Mouse (Mus musculus) liver, embryonic 14.5 days (tissue): Measurements from ENCODE around the gene Insm2. TPM values are rescaled to one million over a fixed set of nuclear protein-coding genes. Genes with fewer than 3 reads are reported as not detected.

Experiments used
- ATAC-seq: fragments of 200-750 bp; cut with Nextera tagmentation; 2 replicates; pipeline ENCODE4 v1.8.0; 2017; ENCODE audit warnings: moderate number of reproducible peaks, mild to moderate bottlenecking, moderate library complexity; ENCODE audit not compliant: insufficient read depth
- DNase-seq, 3 experiments: peaks; one replicate each; pipeline ENCODE4 v3.0.0-alpha.2; 2012 to 2013; ENCODE audit warnings: low read depth in 3 of 3, low spot score in 3 of 3
- H3K27ac ChIP-seq: fragments of 300-500 bp; sonication (generic); 2 replicates; pipeline ENCODE4 v1.5.1; 2014; ENCODE audit warnings: moderate library complexity, mild to moderate bottlenecking, control low read depth, inconsistent platforms
- H3K27me3 ChIP-seq: fragments of 300-500 bp; sonication (generic); 2 replicates; pipeline ENCODE4 v1.6.1; 2014; ENCODE audit warnings: mild to moderate bottlenecking, low read length, moderate library complexity; ENCODE audit not compliant: control insufficient read depth, insufficient read depth
- H3K36me3 ChIP-seq: fragments of 300-500 bp; sonication (generic); replicated peaks from 2 replicates; pipeline ENCODE4 v1.6.1; 2014; ENCODE audit warnings: low read depth; ENCODE audit not compliant: control insufficient read depth, insufficient read depth
- H3K4me1 ChIP-seq, 2 experiments: fragments of 200-500 bp in 1 of 2; fragments of 300-500 bp in 1 of 2; sonication (generic) in 1 of 2; replicated peaks; 2 replicates each; pipeline ENCODE4 v1.6.1; 2012 to 2014; ENCODE audit warnings: antibody characterized with exemption in 1 of 2, inconsistent platforms in 1 of 2, low read length in 1 of 2; ENCODE audit not compliant: control insufficient read depth in 2 of 2, insufficient read depth in 2 of 2
- H3K4me2 ChIP-seq: fragments of 300-500 bp; sonication (generic); 2 replicates; pipeline ENCODE4 v1.6.1; 2014; ENCODE audit warnings: low read depth, mild to moderate bottlenecking, control low read depth, moderate library complexity
- H3K4me3 ChIP-seq, 2 experiments: fragments of 200-500 bp in 1 of 2; fragments of 300-500 bp in 1 of 2; sonication (generic) in 1 of 2; 2 replicates each; pipeline ENCODE4 v1.5.1; 2012 to 2014; ENCODE audit warnings: low read depth in 2 of 2, low read length in 2 of 2, mild to moderate bottlenecking in 2 of 2, control low read depth in 1 of 2, inconsistent platforms in 1 of 2, moderate library complexity in 1 of 2; ENCODE audit not compliant: insufficient read depth in 1 of 2
- H3K9ac ChIP-seq: fragments of 300-500 bp; sonication (generic); replicated peaks from 2 replicates; pipeline ENCODE4 v1.6.1; 2014; ENCODE audit warnings: mild to moderate bottlenecking, control low read depth, moderate library complexity
- H3K9me3 ChIP-seq: fragments of 300-500 bp; sonication (generic); 2 replicates; pipeline ENCODE4 v1.6.1; 2016; ENCODE audit warnings: low read length, mixed read lengths; ENCODE audit not compliant: control insufficient read depth
- CTCF ChIP-seq: IDR thresholded peaks from 2 replicates; pipeline ENCODE4 v1.5.1; 2016; ENCODE audit warnings: antibody characterized with exemption, low read depth, control low read depth
- EP300 ChIP-seq: IDR thresholded peaks from 2 replicates; pipeline ENCODE4 v1.6.1; 2016; ENCODE audit warnings: antibody characterized with exemption, low read depth
- WGBS: fragments of 180-500 bp; shearing (Covaris S2); extraction: QIAGEN DNeasy Blood & Tissue Kit; methylation state at CpG from one replicate; pipeline ENCODE4 v1.1.7; 2014; ENCODE audit not compliant: insufficient replicate concordance; 5-methylcytosine and 5-hydroxymethylcytosine counted together
- polyA plus RNA-seq, 2 experiments: library from polyadenylated mRNA; depleted of rRNA in 1 of 2; stranded (reverse) in 1 of 2; unstranded in 1 of 2; fragments of >200 nt; fragmentation: Nextera tagmentation in 1 of 2; extraction: Ambion mirVana in 1 of 2; gene quantifications; 2 replicates each; pipeline versions ENCODE4 v1.2.1 to v1.2.3; 2012 to 2014

The Insm2 gene
- polyA plus RNA-seq, 2 experiments: not detected

- DNase-seq (no peak), ATAC-seq (no peak)
- WGBS: 18% methylated on average over 3 of the region's 3 CpGs
- H3K4me3 ChIP-seq: no peak overlapping the region
- H3K9me3 ChIP-seq: no peaks in the 10 kb centered on the region
- no peaks in the 10 kb centered on the region for H3K4me1 ChIP-seq
- no peaks in the 10 kb centered on the region for H3K36me3 ChIP-seq
- TF ChIP-seq CTCF: no peak
- TF ChIP-seq EP300: no peak
- peaks cover 21% of the 10 kb centered on the region for H3K27me3 ChIP-seq
- H3K4me2 ChIP-seq: no peak overlapping the region
- H3K27ac ChIP-seq: no peak overlapping the region
- no peak overlapping the region for H3K9ac ChIP-seq
Observed at GRCm38 (mm10) chr12:55604411-55604810, 5.2 kb downstream of the Insm2 start.

- TF ChIP-seq CTCF: no peak
- no peak for TF ChIP-seq EP300
- no peak overlapping the region for H3K4me3 ChIP-seq
- ATAC-seq: no peak
- H3K27me3 ChIP-seq: no peaks in the 10 kb centered on the region
- no peak overlapping the region for H3K9ac ChIP-seq
- WGBS: 57% methylated on average over 4 of the region's 4 CpGs
- H3K36me3 ChIP-seq: no peaks in the 10 kb centered on the region
- H3K9me3 ChIP-seq: no peaks in the 10 kb centered on the region
- H3K4me1 ChIP-seq: peaks cover 0 to 3% of the 10 kb centered on the region in 2 experiments; a peak in 1 of 4 replicates
- no peak for DNase-seq
- no peak overlapping the region for H3K27ac ChIP-seq
- no peak overlapping the region for H3K4me2 ChIP-seq
Observed at GRCm38 (mm10) chr12:55607902-55608301, 8.7 kb downstream of the Insm2 start.

DNA sequence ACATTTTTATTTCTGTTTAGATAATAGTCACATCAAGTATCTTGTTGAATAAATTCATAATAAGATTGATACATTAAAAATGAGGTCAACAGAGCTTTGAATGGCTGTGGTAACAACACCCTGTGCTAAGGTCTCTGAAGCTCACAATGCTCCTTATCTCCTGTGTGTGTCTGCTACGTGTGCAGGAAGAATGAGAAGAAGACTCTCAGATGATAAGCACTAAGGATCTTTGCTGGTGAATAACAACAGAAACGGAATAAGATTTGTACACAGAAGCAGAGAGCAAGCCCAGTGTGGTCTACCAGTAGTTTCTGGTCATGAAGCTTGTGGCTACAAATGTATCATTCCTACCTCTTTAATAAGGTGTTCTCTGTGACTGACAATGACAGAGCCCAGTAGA is 11.6 kb downstream of the Insm2 start:
- H3K36me3 ChIP-seq: no peaks in the 10 kb centered on the region
- H3K4me1 ChIP-seq: peaks cover 0 to 3% of the 10 kb centered on the region in 2 experiments; a peak in 1 of 4 replicates
- no peak overlapping the region for H3K27ac ChIP-seq
- H3K9me3 ChIP-seq: no peaks in the 10 kb centered on the region
- TF ChIP-seq CTCF: no peak
- TF ChIP-seq EP300: 0 out of 2 replicates have a peak, but pooled peaks have one; percentile 28
- H3K9ac ChIP-seq: no peak overlapping the region
- ATAC-seq (peak; percentile 28; the same call in 1 of the 2 replicates), DNase-seq (no peak)
- WGBS: 9% methylated on average over 2 of the region's 2 CpGs
- no peak overlapping the region for H3K4me2 ChIP-seq
- no peaks in the 10 kb centered on the region for H3K27me3 ChIP-seq
- H3K4me3 ChIP-seq: no peak overlapping the region

- no peak overlapping the region for H3K9ac ChIP-seq
- 75% methylated on average over 2 of the region's 2 CpGs for WGBS
Observed at GRCm38 (mm10) chr12:55620321-55620720, 21.1 kb downstream of the Insm2 start.

GRCm38 (mm10) chr12:55622615-55623245 is 23.5 kb downstream of the Insm2 start:
- DNase-seq (peak; percentile 41 to 64 (median 53)), ATAC-seq (peak; percentile 86)
- no peaks in the 10 kb centered on the region for H3K36me3 ChIP-seq
- H3K27ac ChIP-seq: no peak overlapping the region; the same call in 1 of the 2 replicates
- peak overlapping the region; percentile 1 for H3K4me2 ChIP-seq
- no peak overlapping the region for H3K4me3 ChIP-seq
- peaks cover 0 to 15% of the 10 kb centered on the region in 2 experiments; a peak in 3 of 4 replicates for H3K4me1 ChIP-seq
- TF ChIP-seq EP300 (peak; percentile 73), CTCF (no peak)
- H3K9me3 ChIP-seq: no peaks in the 10 kb centered on the region
- no peak overlapping the region for H3K9ac ChIP-seq
- H3K27me3 ChIP-seq: no peaks in the 10 kb centered on the region
- 33% methylated on average over 3 of the region's 3 CpGs for WGBS

More at GRCm38 (mm10) chr12:55620321-55620720, 21.1 kb downstream of the Insm2 start:
- Histone ChIP-seq H3K4me2 (no peak overlapping the region), H3K9me3 (no peaks in the 10 kb centered on the region), H3K27me3 (no peaks in the 10 kb centered on the region), H3K4me1 (peaks cover 0 to 15% of the 10 kb centered on the region in 2 experiments; a peak in 3 of 4 replicates), H3K27ac (no peak overlapping the region), H3K36me3 (no peaks in the 10 kb centered on the region), H3K4me3 (no peak overlapping the region)
- TF ChIP-seq EP300 (no peak), CTCF (no peak)
- DNase-seq (no peak), ATAC-seq (no peak)
